Mouse (Mus musculus) forebrain, embryonic 16.5 days (tissue): Measurements from ENCODE around the gene Myo1h. TPM values are rescaled to one million over a fixed set of nuclear protein-coding genes. Genes with fewer than 3 reads are reported as not detected.

Source experiments
- ATAC-seq: fragments of 200-750 bp; cut with Nextera tagmentation; 2 replicates; pipeline ENCODE4 v1.8.0; 2017; ENCODE audit warnings: mild to moderate bottlenecking, moderate library complexity
- H3K27ac ChIP-seq: fragments of 300-500 bp; sonication (generic); 2 replicates; pipeline ENCODE4 v1.5.1; 2014; ENCODE audit warnings: low read length, control low read depth
- H3K27me3 ChIP-seq: fragments of 300-500 bp; sonication (generic); replicated peaks from 2 replicates; pipeline ENCODE4 v1.6.1; 2014; ENCODE audit warnings: low read length; ENCODE audit not compliant: control insufficient read depth, insufficient read depth
- H3K36me3 ChIP-seq: fragments of 300-500 bp; sonication (generic); 2 replicates; pipeline ENCODE4 v1.6.1; 2014; ENCODE audit not compliant: control insufficient read depth, insufficient read depth
- H3K4me1 ChIP-seq: fragments of 300-500 bp; sonication (generic); replicated peaks from 2 replicates; pipeline ENCODE4 v1.6.1; 2014; ENCODE audit warnings: low read length; ENCODE audit not compliant: control insufficient read depth, insufficient read depth
- H3K4me2 ChIP-seq: fragments of 300-500 bp; sonication (generic); 2 replicates; pipeline ENCODE4 v1.6.1; 2014; ENCODE audit warnings: mild to moderate bottlenecking, low read length, control low read depth
- H3K4me3 ChIP-seq: fragments of 300-500 bp; sonication (generic); replicated peaks from 2 replicates; pipeline ENCODE4 v1.5.1; 2014; ENCODE audit warnings: mild to moderate bottlenecking, low read length, control low read depth
- H3K9ac ChIP-seq: fragments of 300-500 bp; sonication (generic); replicated peaks from 2 replicates; pipeline ENCODE4 v1.6.1; 2014; ENCODE audit warnings: low read depth, low read length, control low read depth
- H3K9me3 ChIP-seq: fragments of 300-500 bp; sonication (generic); 2 replicates; pipeline ENCODE4 v1.6.1; 2016; ENCODE audit warnings: low read length; ENCODE audit not compliant: control insufficient read depth
- WGBS: fragments of 180-500 bp; shearing (Covaris S2); extraction: QIAGEN DNeasy Blood & Tissue Kit; methylation state at CpG from one replicate; pipeline ENCODE4 v1.1.7; 2014; 5-methylcytosine and 5-hydroxymethylcytosine counted together
- polyA plus RNA-seq: library from polyadenylated mRNA; unstranded; fragments of >200 nt; fragmentation: Nextera tagmentation; extraction: Ambion mirVana; gene quantifications from 2 replicates; pipeline ENCODE4 v1.2.1, GENCODE M21; 2015

Myo1h gene
- polyA plus RNA-seq, 1 experiment from 2014 or later: 0.91 TPM

- no peaks in the 10 kb centered on the region for H3K9me3 ChIP-seq
- H3K9ac ChIP-seq: no peak overlapping the region
- no peaks in the 10 kb centered on the region for H3K36me3 ChIP-seq
- no peak overlapping the region for H3K4me2 ChIP-seq
- H3K4me3 ChIP-seq: no peak overlapping the region
- no peaks in the 10 kb centered on the region for H3K27me3 ChIP-seq
- H3K4me1 ChIP-seq: peaks cover 1% of the 10 kb centered on the region
- no peak for ATAC-seq
- WGBS: 62% methylated on average over 10 of the region's 10 CpGs
- no peak overlapping the region for H3K27ac ChIP-seq
Observed at GRCm38 (mm10) chr5:114351490-114351889, 62.5 kb downstream of the Myo1h start.

DNA sequence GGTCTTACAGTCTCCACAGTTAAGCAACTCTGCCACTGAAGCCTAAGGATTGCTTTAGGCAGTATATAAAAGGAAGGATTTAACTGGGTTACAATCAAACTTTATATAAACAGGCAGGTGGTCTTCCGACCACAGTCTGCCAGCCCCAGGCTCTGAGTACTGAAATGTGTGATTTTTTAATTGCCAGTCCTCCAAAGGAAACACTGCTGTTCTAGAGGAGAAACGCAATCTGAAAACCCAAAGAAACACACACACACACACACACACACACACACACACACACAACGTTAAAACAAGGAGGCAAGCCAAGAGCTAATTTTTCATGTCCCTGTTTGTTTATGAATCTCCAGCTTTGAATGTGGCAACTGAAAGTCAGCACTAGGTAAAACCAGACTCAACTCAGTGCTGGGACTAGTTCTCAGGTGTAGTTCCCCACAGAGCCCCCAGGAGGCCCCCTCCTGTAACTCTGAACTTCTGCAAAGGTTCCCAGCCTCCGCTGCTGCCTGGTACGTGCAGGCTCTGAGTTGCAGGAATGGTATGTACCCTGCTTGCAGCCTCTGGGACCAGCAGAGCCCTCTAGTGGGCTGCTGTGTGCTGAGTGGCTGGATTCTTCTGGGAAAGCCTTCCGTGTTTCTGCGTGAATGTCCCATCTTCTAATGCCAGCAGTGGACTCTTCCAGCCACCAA is 67.4 kb downstream of the Myo1h start:
- Histone ChIP-seq H3K9ac (no peak overlapping the region), H3K9me3 (no peaks in the 10 kb centered on the region), H3K27ac (peak overlapping the region; percentile 72), H3K4me2 (no peak overlapping the region), H3K4me1 (peaks cover 24% of the 10 kb centered on the region), H3K36me3 (peaks cover 4% of the 10 kb centered on the region; the same call in 1 of the 2 replicates), H3K4me3 (no peak overlapping the region), H3K27me3 (no peaks in the 10 kb centered on the region)
- peak; percentile 68 for ATAC-seq
- 12% methylated on average over 7 of the region's 7 CpGs for WGBS

DNA sequence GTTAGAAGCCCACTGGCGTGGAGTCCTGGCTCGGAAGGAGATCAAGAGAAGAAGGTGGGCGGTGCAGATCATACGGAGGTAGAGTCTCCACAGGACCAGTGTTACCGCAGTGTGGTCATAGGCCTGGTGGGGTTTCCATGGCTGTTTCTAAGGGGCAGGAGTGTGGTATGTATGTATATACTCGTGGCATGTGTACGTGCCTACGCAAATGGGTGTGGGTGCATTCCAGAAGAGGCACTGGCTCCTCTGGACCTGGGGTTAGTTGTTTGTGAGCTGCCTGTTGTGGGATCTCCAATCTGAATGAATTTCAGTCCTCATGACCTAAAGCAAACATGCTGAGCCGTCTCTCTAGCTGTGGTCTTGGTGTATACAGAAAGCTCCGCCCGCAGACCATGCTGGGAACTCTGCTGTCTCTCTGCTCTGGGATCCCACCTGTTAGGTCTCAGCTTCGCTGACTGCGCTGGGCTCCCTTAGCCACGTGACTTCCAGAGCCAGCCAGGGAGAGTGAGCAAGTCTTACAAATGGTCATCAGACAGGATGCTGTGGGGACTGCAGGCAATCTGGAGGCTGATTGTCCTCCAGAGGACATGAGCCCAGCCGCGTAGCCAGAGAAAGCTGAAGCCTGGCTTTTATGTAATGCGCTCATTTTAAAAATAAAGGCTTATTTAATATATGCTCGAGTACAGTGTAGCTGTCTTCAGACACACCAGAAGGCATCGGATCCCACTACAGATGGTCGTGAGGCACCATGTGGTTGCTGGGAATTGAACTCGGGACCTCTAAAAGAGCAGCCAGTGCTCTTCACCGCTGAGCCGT is 68.2 kb downstream of the Myo1h start:
- H3K9ac ChIP-seq: no peak overlapping the region
- peak overlapping the region; percentile 72 for H3K27ac ChIP-seq

GRCm38 (mm10) chr5:114358833-114359232 is 69.9 kb downstream of the Myo1h start:
- Histone ChIP-seq H3K27me3 (no peaks in the 10 kb centered on the region), H3K4me2 (no peak overlapping the region), H3K9ac (no peak overlapping the region), H3K4me1 (peaks cover 24% of the 10 kb centered on the region), H3K36me3 (peaks cover 9% of the 10 kb centered on the region; the same call in 1 of the 2 replicates), H3K4me3 (no peak overlapping the region), H3K9me3 (no peaks in the 10 kb centered on the region), H3K27ac (no peak overlapping the region)
- ATAC-seq: no peak
- 55% methylated on average over 10 of the region's 10 CpGs for WGBS

More for the DNA sequence above, 68.2 kb downstream of the Myo1h start:
- Histone ChIP-seq H3K27me3 (no peaks in the 10 kb centered on the region), H3K9me3 (no peaks in the 10 kb centered on the region), H3K4me3 (no peak overlapping the region), H3K4me1 (peaks cover 24% of the 10 kb centered on the region), H3K36me3 (peaks cover 6% of the 10 kb centered on the region; the same call in 1 of the 2 replicates), H3K4me2 (no peak overlapping the region)
- ATAC-seq: peak; percentile 39
- WGBS: 46% methylated on average over 23 of the region's 23 CpGs

GRCm38 (mm10) chr5:114359586-114359985 is 70.6 kb downstream of the Myo1h start:
- WGBS: 78% methylated on average over 8 of the region's 8 CpGs
- Histone ChIP-seq H3K27ac (no peak overlapping the region), H3K4me2 (no peak overlapping the region)

GRCm38 (mm10) chr5:114360968-114361367 is 72.0 kb downstream of the Myo1h start:
- H3K4me3 ChIP-seq: no peak overlapping the region
- peaks cover 23% of the 10 kb centered on the region; the same call in 1 of the 2 replicates for H3K36me3 ChIP-seq
- no peak overlapping the region for H3K27ac ChIP-seq
- 84% methylated on average over 15 of the region's 15 CpGs for WGBS
- H3K9ac ChIP-seq: no peak overlapping the region
- H3K4me1 ChIP-seq: peaks cover 24% of the 10 kb centered on the region
- no peaks in the 10 kb centered on the region for H3K27me3 ChIP-seq
- no peaks in the 10 kb centered on the region for H3K9me3 ChIP-seq
- H3K4me2 ChIP-seq: no peak overlapping the region
- ATAC-seq: no peak

More at GRCm38 (mm10) chr5:114359586-114359985, 70.6 kb downstream of the Myo1h start:
- ATAC-seq: no peak
- Histone ChIP-seq H3K4me3 (no peak overlapping the region), H3K36me3 (peaks cover 11% of the 10 kb centered on the region; the same call in 1 of the 2 replicates), H3K27me3 (no peaks in the 10 kb centered on the region), H3K9ac (no peak overlapping the region), H3K9me3 (no peaks in the 10 kb centered on the region), H3K4me1 (peaks cover 24% of the 10 kb centered on the region)

GRCm38 (mm10) chr5:114365043-114365752 is 76.2 kb downstream of the Myo1h start:
- Histone ChIP-seq H3K4me2 (no peak overlapping the region), H3K4me3 (no peak overlapping the region), H3K4me1 (no peaks in the 10 kb centered on the region), H3K27ac (no peak overlapping the region), H3K9me3 (no peaks in the 10 kb centered on the region), H3K27me3 (no peaks in the 10 kb centered on the region), H3K9ac (no peak overlapping the region), H3K36me3 (peaks cover 36% of the 10 kb centered on the region)
- 84% methylated on average over 23 of the region's 23 CpGs for WGBS
- no peak for ATAC-seq

DNA sequence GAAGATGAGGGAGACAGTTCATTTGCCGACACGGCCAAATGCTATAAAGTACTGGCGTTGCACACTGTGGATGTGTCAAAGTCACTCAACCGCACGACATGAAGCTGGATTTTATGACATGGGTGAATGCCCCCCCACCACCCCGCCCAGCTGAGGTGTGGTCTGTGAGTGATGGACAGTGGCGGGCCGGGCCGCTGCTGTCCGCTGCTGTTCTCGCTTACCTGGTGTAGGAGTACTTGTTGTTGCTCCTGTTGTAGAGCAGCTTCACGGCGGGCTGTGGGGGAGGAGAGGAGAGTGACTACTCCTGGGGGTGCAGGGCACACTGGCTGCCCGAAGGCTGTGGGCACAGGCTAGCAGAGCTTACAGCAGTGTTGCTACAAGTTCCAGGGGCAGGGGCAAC is 79.2 kb downstream of the Myo1h start:
- WGBS: 93% methylated on average over 14 of the region's 14 CpGs
- peaks cover 30% of the 10 kb centered on the region for H3K36me3 ChIP-seq
- no peak overlapping the region for H3K9ac ChIP-seq
- ATAC-seq: no peak
- H3K4me3 ChIP-seq: no peak overlapping the region
- no peaks in the 10 kb centered on the region for H3K9me3 ChIP-seq
- H3K4me2 ChIP-seq: no peak overlapping the region
- no peak overlapping the region for H3K27ac ChIP-seq
- peaks cover 4% of the 10 kb centered on the region; the same call in 1 of the 2 replicates for H3K4me1 ChIP-seq
- H3K27me3 ChIP-seq: no peaks in the 10 kb centered on the region
